Mouse (Mus musculus) gastrocnemius, postnatal 25 days (tissue): Measurements from ENCODE around the gene Sox6. TPM values are rescaled to one million over a fixed set of nuclear protein-coding genes. Genes with fewer than 3 reads are reported as not detected.

Source experiments
- DNase-seq: peaks from one replicate; pipeline ENCODE4 v3.0.0; 2022
- total RNA-seq, 2 experiments: library from RNA; stranded (reverse); gene quantifications; 1 replicate in 1 of 2; 2 replicates in 1 of 2; pipeline ENCODE4 v1.2.3; 2021

The Sox6 gene
- total RNA-seq, 2 experiments from 2014 or later, result 122 to 140 TPM

- no peak for DNase-seq
Measured at GRCm38 (mm10) chr7:115985716-115986115, 52.9 kb downstream of the Sox6 start.

GRCm38 (mm10) chr7:115984076-115984475 lies 54.5 kb downstream of the Sox6 start:
- no peak for DNase-seq

GRCm38 (mm10) chr7:115979813-115980512 lies 58.6 kb downstream of the Sox6 start:
- no peak for DNase-seq

- no peak for DNase-seq
Measured at GRCm38 (mm10) chr7:115974518-115974917, 64.1 kb downstream of the Sox6 start.

- no peak for DNase-seq
Measured at GRCm38 (mm10) chr7:115967186-115967585, 71.4 kb downstream of the Sox6 start.

- DNase-seq, result no peak
Measured at GRCm38 (mm10) chr7:115966181-115966580, 72.4 kb downstream of the Sox6 start.

- no peak for DNase-seq
Measured at GRCm38 (mm10) chr7:115953046-115953445, 85.5 kb downstream of the Sox6 start.

GRCm38 (mm10) chr7:115952235-115952634 lies 86.4 kb downstream of the Sox6 start:
- DNase-seq, result no peak

- no peak for DNase-seq
Measured at GRCm38 (mm10) chr7:115951689-115952088, 86.9 kb downstream of the Sox6 start.

GRCm38 (mm10) chr7:115947916-115948315 lies 90.7 kb downstream of the Sox6 start:
- no peak for DNase-seq

GRCm38 (mm10) chr7:115946559-115946958 lies 92.0 kb downstream of the Sox6 start:
- no peak for DNase-seq

- no peak for DNase-seq
Measured at GRCm38 (mm10) chr7:115945516-115945915, 93.1 kb downstream of the Sox6 start.

GRCm38 (mm10) chr7:115944250-115944649 lies 94.3 kb downstream of the Sox6 start:
- no peak for DNase-seq

GRCm38 (mm10) chr7:115941766-115942165 lies 96.8 kb downstream of the Sox6 start:
- DNase-seq, result no peak

- no peak for DNase-seq
Measured at GRCm38 (mm10) chr7:115939292-115939691, 99.3 kb downstream of the Sox6 start.

- no peak for DNase-seq
Measured at GRCm38 (mm10) chr7:115936908-115937307, 101.7 kb downstream of the Sox6 start.

- DNase-seq, result no peak
Measured at GRCm38 (mm10) chr7:115915338-115915737, 123.3 kb downstream of the Sox6 start.

- no peak for DNase-seq
Measured at GRCm38 (mm10) chr7:115910313-115910712, 128.3 kb downstream of the Sox6 start.

- no peak for DNase-seq
Measured at GRCm38 (mm10) chr7:115904798-115905207, 133.8 kb downstream of the Sox6 start.

GRCm38 (mm10) chr7:115903931-115904797 lies 134.4 kb downstream of the Sox6 start:
- DNase-seq, result no peak

GRCm38 (mm10) chr7:115903368-115903767 lies 135.2 kb downstream of the Sox6 start:
- no peak for DNase-seq

- DNase-seq, result no peak
Measured at GRCm38 (mm10) chr7:115895831-115896230, 142.8 kb downstream of the Sox6 start.

- DNase-seq, result no peak
Measured at GRCm38 (mm10) chr7:115895028-115895671, 143.4 kb downstream of the Sox6 start.
